Mouse (Mus musculus): ENCODE measurements around the gene Fhl4. TPM values are rescaled to one million over a fixed set of nuclear protein-coding genes. Genes with fewer than 3 reads are reported as not detected.

Fhl4 gene
- total RNA-seq (2021), result 0.26 and 0.48 TPM in 2 replicates
- long read RNA-seq, experiment 1, partial matches to known transcripts, result 0 of 2 reads
- long read RNA-seq, experiment 1, other reads (novel, unspliced or antisense), result 0 of 2 reads
- long read RNA-seq, experiment 2, result 0 reads

DNA sequence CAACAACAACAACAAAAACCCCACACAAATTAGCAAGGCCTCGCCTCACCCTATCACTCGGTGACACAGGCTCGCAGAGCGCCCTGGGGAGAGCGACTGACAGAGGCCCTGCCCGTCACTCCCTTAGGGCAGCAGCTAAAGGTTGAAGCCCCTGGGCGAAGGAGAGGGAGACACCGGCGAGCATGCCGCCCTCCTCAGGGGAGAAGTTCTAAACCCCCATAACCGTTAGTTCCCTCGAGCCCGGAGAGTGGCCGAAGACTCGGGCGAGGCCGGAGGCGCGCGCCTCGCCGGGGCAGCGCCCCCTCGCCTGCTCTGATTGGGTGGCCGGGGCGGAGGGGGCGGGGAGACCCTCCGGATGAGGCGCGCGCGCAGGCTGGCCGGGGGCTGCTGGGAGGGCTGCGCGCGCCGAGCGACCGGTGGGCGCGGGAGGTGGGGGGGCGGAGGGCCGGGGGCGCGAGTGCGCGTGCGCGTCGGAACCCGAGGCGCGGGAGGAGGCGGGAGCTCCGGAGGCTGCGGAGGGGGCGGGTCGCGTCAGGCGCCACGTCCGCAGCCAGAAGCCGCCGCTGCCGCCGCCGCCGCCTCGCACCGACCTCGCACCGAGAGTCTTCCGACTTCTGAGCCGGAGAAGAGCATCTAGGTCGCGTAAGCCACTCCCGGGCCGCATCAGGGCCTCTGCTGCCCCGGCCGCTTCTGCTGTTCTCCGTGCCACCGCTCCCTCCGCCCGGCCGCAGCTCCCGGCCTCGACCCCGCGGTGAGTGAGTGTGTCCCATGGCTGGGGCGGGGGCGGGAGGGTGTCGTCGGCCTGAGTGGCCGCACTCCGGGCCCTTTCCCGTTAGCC lies at the start of gene Fhl4, which contains the start of gene Tmem263:
Fhl4 (minus strand) TSS at position 249 of the 838 bp plus-strand sequence.
Tmem263 (plus strand) TSS at position 381 of the 838 bp plus-strand sequence.
- peak; percentile 93 for DNase-seq

DNA sequence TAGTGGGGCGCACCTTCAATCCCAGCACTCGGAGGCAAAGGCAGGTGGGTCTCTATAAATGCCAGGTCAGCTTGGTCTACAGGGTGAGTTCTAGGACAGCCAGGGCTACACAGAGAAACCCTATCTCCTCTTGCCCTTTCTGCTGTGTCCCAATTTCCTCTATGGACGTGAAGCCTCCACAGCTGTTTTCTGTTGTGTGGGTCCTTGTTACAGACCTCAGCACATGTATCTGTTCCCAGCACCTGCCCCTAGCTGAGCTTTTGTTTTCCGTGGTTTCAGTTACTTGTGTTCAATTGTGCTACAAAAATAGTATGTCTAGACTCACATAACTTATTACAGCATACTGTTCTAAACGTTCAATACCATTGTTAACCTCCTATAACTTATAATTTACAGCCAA lies 46.9 kb upstream of the Fhl4 start:
- DNase-seq, result no peak

DNA sequence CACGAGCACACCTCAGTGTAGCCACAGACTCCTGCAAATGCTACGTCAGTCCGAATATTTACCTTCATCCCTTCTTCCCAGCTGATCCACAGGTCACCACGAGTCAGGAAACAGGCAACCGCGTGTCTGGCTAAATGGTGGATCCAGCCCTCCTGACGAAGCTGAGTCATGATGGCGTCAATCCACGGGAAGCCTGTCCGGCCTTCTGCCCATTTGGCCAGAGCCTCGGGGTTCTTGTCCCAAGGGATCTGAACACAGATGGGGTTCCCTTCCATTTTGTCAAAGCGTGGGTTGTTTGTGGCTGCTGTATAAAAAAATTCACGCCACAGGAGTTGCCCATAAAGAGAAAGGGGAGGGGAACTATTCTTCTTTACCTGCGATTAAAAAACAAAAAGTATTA lies 44.0 kb upstream of the Fhl4 start:
- DNase-seq, result no peak

DNA sequence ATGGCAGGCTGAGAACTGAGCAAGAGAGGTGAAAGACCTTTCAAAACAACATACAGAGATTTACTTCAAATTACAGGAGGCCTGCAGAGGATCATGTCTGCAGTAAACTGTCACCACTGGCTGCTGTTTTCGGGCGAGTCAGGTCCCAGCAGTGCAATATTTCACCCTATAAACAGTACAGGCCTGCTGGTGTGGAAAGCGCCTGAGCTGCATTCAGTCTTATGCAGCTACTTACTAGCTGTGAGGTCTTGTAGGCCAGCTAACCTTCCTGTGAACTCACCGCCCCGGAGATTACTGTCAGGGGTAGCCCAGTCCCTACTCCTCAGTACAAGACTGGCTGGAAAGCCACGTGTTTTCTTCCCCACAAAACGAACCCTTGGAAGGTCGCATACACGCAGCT lies 39.2 kb upstream of the Fhl4 start:
- no peak for DNase-seq

DNA sequence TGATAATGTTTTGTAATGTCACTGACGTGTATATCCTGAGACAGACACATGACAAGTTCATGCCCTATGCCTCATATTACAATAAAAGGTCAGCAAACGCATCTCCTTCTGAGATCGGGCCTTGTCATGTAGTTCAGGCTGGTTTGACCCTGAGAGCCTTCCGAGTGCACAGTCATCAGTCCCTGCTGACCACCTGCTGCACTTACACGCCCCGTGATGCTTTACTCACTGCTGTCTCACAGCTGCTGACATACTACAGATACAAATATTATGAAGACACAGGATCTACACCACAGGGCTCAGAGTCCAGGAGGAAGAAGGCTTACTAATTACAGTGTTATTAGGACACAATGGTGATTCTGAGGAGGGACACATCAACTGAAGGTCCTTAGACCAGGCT lies 34.3 kb upstream of the Fhl4 start:
- no peak for DNase-seq

DNA sequence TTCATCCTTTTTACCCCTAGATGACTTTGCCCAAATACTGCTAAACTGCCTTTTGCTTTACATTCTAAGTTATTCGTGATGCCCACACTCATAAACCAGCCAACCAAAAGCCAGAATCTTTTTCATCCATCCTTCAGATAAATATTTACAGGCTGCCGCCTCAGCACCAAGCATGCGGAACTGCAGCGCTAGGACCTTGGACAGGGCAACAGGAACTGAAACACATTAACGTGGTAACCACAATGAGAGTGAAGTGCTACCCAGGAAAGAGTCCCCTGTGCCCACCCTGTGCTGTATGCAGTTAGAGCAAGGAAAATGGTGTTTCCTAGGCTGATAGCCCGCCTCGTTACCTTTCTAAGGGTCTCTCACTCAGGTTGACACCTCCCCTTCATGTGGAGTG lies 26.2 kb upstream of the Fhl4 start:
- DNase-seq, result peak; percentile 29

DNA sequence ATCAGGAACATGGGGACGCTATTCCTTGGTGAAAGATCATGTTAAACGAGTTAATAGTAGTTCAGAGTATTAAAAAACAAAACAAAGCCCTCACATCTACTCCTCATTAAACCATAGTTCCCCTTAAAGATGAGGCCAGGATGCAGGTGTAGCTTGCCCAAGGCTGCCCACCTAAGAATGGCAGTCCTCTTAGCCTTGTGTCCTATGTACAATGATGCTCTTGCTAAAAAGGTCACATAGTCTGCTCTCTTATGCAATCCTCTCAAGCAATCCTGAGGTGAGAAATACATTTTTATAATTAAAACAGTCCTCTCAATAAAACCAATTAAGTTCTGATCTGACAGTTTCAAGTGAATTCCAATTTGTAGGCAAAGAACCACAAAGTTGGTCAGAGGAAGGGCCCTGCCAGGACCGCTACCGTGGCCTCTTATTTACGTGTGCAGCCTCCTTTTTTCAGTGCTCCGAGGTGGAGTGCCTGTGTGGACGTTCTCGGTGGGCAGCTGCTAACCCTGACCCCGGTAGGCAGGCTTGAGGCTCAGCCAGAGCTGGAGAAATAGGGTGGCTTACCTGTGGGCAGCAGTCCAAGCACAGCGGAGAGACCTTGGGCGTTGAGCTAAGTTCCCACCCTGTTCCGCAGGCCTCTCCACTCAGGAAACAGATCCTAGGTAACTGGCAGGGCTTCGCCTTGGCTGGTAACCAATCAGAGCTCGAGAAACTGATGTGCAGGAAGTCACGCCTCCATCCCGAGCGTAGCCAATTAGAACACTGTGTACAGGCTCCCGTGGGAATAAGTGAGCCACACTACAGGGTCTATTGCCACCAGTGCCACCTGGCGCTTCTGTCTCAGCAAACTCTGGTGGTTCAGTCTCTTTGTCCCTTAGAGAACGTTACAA lies 25.3 kb upstream of the Fhl4 start, which contains the start of gene Mterf2:
Mterf2 (minus strand) TSS at position 633 of the 893 bp plus-strand sequence.
- DNase-seq, result peak; percentile 94

DNA sequence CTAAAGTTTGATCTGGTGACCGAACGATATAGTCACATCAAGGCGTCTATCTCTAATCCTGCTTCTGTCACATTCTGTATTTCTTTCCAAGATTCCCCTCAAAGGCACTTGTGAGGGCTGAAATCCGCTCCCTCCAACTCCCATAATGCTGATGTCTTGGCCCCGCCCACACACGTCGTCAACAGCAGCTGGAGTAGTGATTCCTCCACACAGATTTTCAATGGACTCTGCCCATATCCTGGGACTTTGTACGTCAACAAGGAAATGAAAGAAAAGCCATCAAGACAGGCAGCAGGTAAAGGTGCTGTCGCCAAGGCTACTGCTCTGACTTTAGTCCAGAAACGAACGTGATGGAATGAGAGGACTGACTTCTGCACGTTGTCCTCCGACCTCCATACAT lies 22.9 kb upstream of the Fhl4 start:
- DNase-seq, result no peak

DNA sequence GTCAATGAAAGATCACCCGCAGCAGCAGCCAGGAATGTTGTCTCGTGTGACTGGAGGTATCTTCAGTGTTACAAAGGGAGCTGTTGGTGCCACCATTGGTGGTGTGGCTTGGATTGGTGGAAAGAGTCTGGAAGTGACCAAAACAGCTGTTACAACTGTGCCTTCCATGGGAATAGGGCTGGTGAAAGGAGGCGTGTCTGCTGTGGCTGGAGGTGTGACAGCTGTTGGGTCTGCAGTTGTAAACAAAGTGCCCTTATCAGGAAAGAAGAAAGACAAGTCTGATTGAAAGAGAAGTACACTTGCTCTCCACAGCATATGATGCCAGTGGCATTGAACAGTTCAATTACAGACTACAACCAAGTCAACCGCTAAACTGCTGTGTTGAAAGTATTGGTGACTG lies 12.1 kb upstream of the Fhl4 start:
- DNase-seq, result no peak

DNA sequence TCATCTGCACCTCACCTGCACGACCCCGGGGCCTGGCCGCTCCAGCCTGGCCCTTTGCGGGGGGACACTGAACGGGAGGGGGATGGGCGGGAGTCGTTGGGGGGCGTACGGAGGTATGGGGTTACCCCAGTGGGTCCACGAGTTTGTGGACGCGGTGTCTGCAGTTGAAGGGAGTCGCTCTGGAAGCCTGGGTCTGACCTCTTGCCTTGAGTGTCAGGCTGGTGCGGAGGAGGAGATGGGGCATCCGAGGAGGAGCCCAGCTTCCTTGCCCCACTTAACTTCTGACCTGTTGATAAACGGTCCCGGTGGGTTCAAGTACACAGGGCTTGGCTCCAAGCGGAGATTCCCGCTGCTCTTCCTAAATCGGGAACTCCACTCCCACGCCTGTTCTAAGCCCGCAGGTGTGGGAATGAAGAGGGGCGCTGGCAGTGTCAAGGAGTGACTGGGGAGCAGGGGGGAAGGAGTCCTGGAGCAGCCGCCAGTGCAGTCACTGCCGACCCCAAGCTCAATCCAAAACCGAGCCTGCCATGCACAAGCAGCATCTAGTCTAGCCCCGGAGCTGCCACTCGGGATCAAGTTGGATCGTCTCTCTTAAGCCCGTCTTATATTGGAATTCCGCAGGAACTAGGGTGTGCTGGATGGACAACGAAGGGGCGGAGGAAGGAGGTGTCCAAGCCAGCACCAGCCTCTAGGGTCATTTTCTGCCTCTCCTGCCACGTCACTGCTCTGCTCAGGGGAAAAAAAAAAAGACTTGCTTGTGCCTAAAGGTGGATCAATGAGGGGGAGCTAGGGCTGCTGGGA lies 990 bp upstream of the Fhl4 start:
- DNase-seq, result peak; percentile 58

DNA sequence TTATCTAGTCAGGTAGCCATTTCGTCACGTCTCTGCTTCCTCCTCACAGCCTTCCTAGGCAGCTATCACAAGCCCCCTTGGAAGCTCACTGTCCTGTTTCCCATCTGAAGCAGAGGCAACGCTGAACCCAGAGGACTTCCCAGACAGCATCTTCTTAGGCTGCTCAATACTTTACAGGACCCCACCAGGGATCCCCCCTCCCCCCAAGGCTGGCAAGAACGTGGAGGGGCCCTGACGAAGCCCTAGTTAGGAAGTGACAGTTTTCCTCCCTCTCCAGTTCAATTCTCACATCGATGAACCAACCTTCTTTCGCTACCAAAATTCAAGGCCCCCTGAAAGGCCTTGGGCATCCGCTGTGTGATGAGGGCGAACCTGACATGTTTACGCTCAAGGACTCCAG lies 454 bp downstream of the Fhl4 start:
- DNase-seq, result peak; percentile 55

DNA sequence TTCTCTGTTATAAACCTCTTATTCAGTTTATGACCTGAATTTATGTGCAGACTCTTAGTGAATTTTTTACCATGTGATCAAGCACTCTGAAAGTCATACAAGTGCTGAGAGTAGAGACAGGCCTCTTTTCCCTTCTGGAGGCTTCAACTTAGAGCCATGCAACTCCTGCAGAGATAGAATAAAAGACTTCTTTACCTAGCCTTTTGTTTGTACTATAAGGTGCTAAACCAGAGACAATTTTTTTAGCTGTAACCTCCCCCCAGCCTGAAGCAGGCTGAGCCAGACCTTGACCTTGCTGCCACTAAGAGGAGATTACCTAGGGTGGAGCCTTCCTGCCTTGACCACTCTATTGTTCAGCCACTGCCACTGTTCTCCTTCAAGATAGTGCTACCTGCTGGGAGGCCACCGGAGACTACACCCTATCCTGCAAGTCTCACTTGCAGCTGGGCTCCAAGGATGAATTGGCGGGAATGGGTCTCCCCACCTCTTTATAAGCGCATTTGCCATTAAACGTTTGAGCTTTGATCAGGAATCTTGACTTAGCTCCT lies 30.6 kb downstream of the Fhl4 start:
- DNase-seq, result no peak

DNA sequence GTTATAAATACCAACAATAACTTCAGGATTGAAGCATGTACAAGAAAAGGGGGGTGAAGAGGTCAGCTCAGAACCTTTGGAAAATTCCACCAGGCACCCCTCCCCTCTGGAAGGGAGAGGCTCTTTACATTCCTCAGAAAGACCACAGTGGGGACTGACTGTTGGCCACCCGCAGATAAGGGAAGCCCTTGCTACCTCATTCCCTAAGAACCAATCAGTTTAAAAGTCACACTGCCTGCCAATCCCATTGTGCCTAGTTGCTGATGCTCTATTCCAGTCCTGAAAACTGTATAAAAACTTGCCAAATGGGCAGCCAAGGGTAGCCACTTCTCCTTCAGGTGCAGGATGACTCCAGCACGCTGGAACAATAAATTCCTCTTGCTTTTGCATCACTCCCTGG lies 47.4 kb downstream of the Fhl4 start:
- no peak for DNase-seq

DNA sequence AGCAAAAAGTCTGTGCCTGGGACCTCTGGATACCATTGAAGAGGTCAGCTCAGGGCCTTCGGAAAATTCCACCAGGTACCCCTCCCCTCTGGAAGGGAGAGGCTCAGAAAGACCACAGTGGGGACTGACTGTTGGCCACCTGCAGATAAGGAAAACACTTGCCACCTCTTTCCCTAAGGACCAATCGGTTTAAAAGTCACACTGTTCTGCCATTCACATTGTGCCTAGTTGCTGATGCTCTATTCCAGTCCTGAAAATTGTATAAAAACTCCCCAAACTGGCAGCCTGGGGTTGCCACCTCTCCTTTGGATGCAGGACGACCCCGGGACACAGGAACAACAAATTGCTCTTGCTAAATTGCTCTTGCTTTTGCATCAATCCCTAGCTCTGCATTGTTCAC lies 49.8 kb downstream of the Fhl4 start:
- no peak for DNase-seq

DNA sequence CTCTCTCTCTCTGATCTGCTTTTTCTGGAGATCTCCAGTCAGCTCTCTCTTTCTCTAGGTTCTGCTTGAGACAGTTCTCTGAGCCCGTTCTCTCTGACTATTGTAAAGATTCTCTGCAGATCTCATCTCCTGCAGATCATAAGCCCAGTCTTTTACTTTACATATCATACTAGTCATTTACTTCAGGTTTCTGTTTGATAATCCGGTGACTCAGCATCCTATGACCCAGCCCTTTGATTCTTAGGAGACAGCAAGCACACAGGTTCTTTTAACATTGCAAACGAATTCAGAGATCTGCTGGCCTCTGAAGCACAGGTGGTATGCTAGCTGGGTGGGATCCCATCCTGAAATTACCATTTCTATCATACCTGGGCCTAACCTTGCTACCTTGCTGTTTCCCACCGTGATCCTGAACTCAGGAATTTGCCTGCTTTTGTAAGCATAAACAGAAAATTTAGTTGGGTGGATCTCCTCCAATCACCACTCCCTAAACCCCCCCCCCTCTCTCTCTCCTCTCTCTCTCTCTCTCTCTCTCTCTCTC lies 51.6 kb downstream of the Fhl4 start:
- no peak for DNase-seq

DNA sequence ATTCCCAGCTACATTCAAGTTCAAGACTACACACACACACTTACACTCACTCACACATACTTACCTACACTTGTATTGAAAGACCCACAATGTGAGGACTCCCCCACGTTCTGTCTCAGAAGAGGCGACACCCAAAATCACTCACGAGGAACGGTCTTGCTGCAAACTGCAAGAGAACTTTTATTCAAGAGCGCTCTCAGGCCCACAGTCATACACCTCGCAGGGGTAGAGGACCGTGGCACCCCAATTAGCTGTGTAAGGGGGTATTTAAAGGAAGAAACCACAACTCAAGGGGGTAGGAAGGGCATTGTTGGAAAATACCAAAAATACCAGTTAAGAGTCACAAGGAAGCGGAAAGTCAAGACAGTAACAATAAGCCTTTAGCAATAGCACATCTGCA lies 54.3 kb downstream of the Fhl4 start:
- no peak for DNase-seq

DNA sequence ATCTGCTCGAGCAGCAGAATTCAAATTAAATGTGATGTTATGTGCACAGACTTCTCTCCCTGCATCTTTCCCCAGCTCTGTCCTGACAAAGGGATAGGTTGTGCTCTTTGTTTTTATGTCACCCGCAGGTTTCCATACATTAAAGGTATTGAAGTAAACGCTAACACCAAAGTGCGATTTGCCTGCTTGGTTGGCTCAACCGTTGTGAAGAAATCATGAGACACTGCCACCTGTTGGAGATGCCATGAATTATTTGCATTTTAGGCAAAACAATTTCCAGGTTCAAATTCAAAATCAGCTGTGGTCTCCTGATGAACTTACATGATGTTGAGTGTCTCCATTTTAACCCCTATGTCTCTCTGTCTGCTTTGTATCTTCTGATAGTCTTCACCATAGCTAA lies 55.7 kb downstream of the Fhl4 start:
- peak; percentile 24 for DNase-seq

Data from adrenal gland, postnatal 14 days (tissue).